Mouse (Mus musculus) embryonic facial prominence, embryonic 15.5 days (tissue): ENCODE data around the gene Hes7. TPM values are rescaled to one million over a fixed set of nuclear protein-coding genes. Genes with fewer than 3 reads are reported as not detected.

Experiments
- ATAC-seq: fragments of 200-750 bp; cut with Nextera tagmentation; 2 replicates; pipeline ENCODE4 v1.8.0; 2017; ENCODE audit warnings: low read depth, moderate TSS enrichment; ENCODE audit not compliant: insufficient number of reproducible peaks, low FRiP score, low TSS enrichment
- H3K27ac ChIP-seq: fragments of 300-500 bp; sonication (generic); replicated peaks from 2 replicates; pipeline ENCODE4 v1.5.1; 2015; ENCODE audit warnings: mild to moderate bottlenecking, inconsistent platforms
- H3K27me3 ChIP-seq: fragments of 300-500 bp; sonication (generic); 2 replicates; pipeline ENCODE4 v1.6.1; 2015; ENCODE audit warnings: inconsistent platforms
- H3K36me3 ChIP-seq: fragments of 300-500 bp; sonication (generic); 2 replicates; pipeline ENCODE4 v1.6.1; 2015; ENCODE audit warnings: mild to moderate bottlenecking, inconsistent platforms
- H3K4me1 ChIP-seq: fragments of 300-500 bp; sonication (generic); 2 replicates; pipeline ENCODE4 v1.6.1; 2015; ENCODE audit warnings: inconsistent platforms
- H3K4me2 ChIP-seq: fragments of 300-500 bp; sonication (generic); replicated peaks from 2 replicates; pipeline ENCODE4 v1.6.1; 2015; ENCODE audit warnings: mild to moderate bottlenecking, inconsistent platforms
- H3K4me3 ChIP-seq: fragments of 300-500 bp; sonication (generic); replicated peaks from 2 replicates; pipeline ENCODE4 v1.5.1; 2015; ENCODE audit warnings: mild to moderate bottlenecking, inconsistent platforms
- H3K9ac ChIP-seq: fragments of 300-500 bp; sonication (generic); 2 replicates; pipeline ENCODE4 v1.6.1; 2015; ENCODE audit warnings: inconsistent platforms
- H3K9me3 ChIP-seq: fragments of 300-500 bp; sonication (generic); replicated peaks from 2 replicates; pipeline ENCODE4 v1.6.1; 2016; ENCODE audit warnings: inconsistent platforms
- WGBS: fragments of 180-500 bp; shearing (Covaris S2); methylation state at CpG from one replicate; pipeline ENCODE4 v1.1.7; 2015; 5-methylcytosine and 5-hydroxymethylcytosine counted together
- polyA plus RNA-seq: library from polyadenylated mRNA; unstranded; fragments of >200 nt; fragmentation: Nextera tagmentation; extraction: Ambion mirVana; gene quantifications from 2 replicates; pipeline ENCODE4 v1.2.1, GENCODE M21; 2015

The Hes7 gene
- polyA plus RNA-seq, 1 experiment from 2014 or later, result 0.64 TPM

GRCm38 (mm10) chr11:69103531-69104435 is 16.4 kb upstream of the Hes7 start:
- Histone ChIP-seq H3K9ac (no peak overlapping the region), H3K36me3 (peaks cover 84% of the 10 kb centered on the region), H3K27me3 (no peaks in the 10 kb centered on the region), H3K4me1 (peaks cover 21% of the 10 kb centered on the region), H3K4me2 (no peak overlapping the region), H3K27ac (no peak overlapping the region), H3K4me3 (no peak overlapping the region), H3K9me3 (no peaks in the 10 kb centered on the region)
- WGBS, result 93% methylated on average over 15 of the region's 15 CpGs
- ATAC-seq, result no peak

DNA sequence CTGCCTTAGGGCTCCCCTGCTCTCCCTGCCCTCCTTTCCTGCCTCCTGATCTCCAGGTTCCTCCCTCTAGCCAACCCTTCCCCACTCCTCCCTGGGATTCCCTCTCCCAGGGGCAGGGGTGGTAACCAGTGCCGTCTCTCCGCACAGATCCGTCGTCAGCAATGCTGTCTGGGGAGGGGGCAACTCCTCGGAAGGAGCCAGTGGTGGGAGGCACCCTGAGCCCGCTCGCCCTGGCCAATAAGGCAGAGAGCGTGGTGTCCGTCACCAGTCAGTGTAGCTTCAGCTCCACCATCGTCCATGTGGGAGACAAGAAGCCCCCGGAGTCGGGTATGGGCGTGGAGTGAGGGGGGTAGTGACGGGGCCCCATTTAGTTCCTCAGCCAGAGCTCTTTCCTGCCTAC is 15.7 kb upstream of the Hes7 start:
- no peak overlapping the region for H3K27ac ChIP-seq
- H3K4me3 ChIP-seq, result no peak overlapping the region
- H3K27me3 ChIP-seq, result no peaks in the 10 kb centered on the region
- no peak for ATAC-seq
- peaks cover 22% of the 10 kb centered on the region for H3K4me1 ChIP-seq
- H3K9ac ChIP-seq, result no peak overlapping the region
- H3K4me2 ChIP-seq, result no peak overlapping the region
- 83% methylated on average over 14 of the region's 14 CpGs for whole genome bisulfite sequencing
- H3K36me3 ChIP-seq, result peaks cover 91% of the 10 kb centered on the region
- no peaks in the 10 kb centered on the region for H3K9me3 ChIP-seq

GRCm38 (mm10) chr11:69105227-69105626 is 15.0 kb upstream of the Hes7 start:
- no peak for ATAC-seq
- H3K36me3 ChIP-seq, result peaks cover 93% of the 10 kb centered on the region
- no peak overlapping the region for H3K9ac ChIP-seq
- peaks cover 17% of the 10 kb centered on the region for H3K4me1 ChIP-seq
- no peak overlapping the region for H3K27ac ChIP-seq
- 89% methylated on average over 6 of the region's 6 CpGs for WGBS
- no peak overlapping the region for H3K4me3 ChIP-seq
- H3K9me3 ChIP-seq, result no peaks in the 10 kb centered on the region
- no peaks in the 10 kb centered on the region for H3K27me3 ChIP-seq
- H3K4me2 ChIP-seq, result no peak overlapping the region

- Histone ChIP-seq H3K9ac (no peak overlapping the region), H3K4me3 (no peak overlapping the region), H3K4me1 (peaks cover 11% of the 10 kb centered on the region), H3K4me2 (no peak overlapping the region), H3K9me3 (no peaks in the 10 kb centered on the region), H3K27ac (no peak overlapping the region), H3K36me3 (peaks cover 88% of the 10 kb centered on the region), H3K27me3 (no peaks in the 10 kb centered on the region)
- WGBS, result 75% methylated on average over 2 of the region's 2 CpGs
- no peak for ATAC-seq
Measured at GRCm38 (mm10) chr11:69105796-69106195, 14.4 kb upstream of the Hes7 start.

- Histone ChIP-seq H3K27me3 (no peaks in the 10 kb centered on the region), H3K4me2 (no peak overlapping the region), H3K36me3 (peaks cover 83% of the 10 kb centered on the region), H3K9me3 (no peaks in the 10 kb centered on the region), H3K9ac (no peak overlapping the region), H3K27ac (no peak overlapping the region), H3K4me3 (no peak overlapping the region), H3K4me1 (peaks cover 9% of the 10 kb centered on the region)
- ATAC-seq, result no peak
- 88% methylated on average over 11 of the region's 11 CpGs for WGBS
Measured at GRCm38 (mm10) chr11:69106299-69106698, 13.9 kb upstream of the Hes7 start.

DNA sequence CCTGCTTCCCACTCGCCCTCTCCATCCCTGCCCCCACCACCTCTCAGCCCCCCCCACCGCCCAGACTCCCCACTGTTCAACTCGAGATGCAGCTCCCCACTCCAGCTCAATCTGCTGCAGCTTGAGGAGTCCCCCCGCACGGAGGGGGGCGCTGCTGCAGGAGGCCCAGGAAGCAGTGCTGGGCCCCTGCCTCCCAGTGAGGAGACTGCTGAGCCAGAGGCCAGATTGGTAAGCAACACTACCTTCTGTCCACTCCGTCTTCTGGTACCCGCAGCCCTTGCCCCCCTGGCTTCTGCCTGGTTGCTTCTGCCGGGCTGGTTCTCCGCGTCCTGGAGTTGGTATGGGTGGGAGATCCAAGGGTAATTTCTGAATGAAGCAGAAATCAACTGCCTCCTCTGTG is 13.4 kb upstream of the Hes7 start:
- Histone ChIP-seq H3K27me3 (no peaks in the 10 kb centered on the region), H3K36me3 (peaks cover 78% of the 10 kb centered on the region), H3K9me3 (no peaks in the 10 kb centered on the region), H3K27ac (no peak overlapping the region), H3K9ac (no peak overlapping the region), H3K4me1 (peaks cover 12% of the 10 kb centered on the region), H3K4me3 (no peak overlapping the region), H3K4me2 (no peak overlapping the region)
- 87% methylated on average over 11 of the region's 11 CpGs for WGBS
- no peak for ATAC-seq

GRCm38 (mm10) chr11:69107676-69108075 is 12.5 kb upstream of the Hes7 start:
- no peaks in the 10 kb centered on the region for H3K9me3 ChIP-seq
- no peak for ATAC-seq
- 89% methylated on average over 11 of the region's 11 CpGs for WGBS
- no peaks in the 10 kb centered on the region for H3K27me3 ChIP-seq
- H3K9ac ChIP-seq, result no peak overlapping the region
- peaks cover 70% of the 10 kb centered on the region for H3K36me3 ChIP-seq
- H3K4me3 ChIP-seq, result no peak overlapping the region
- H3K4me2 ChIP-seq, result no peak overlapping the region
- no peak overlapping the region for H3K27ac ChIP-seq
- peaks cover 12% of the 10 kb centered on the region for H3K4me1 ChIP-seq

DNA sequence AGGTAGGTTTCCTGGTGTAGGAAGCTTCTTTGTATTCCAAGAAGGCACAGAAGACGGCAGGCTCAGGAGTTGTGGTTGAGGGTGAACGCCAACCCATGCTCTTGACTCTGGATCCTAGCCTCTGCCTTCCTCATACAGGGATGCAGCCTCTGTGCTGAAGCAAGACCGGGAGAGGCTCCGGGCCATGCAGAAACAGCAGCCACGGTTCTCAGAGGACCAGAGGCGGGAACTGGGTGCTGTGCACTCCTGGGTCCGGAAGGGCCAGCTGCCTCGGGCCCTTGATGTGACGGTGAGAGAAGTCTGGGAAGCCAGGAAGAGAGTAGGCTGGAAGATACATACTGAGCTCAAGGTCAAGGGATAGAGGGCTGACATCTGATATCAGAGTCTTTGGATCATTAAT is 12.0 kb upstream of the Hes7 start:
- Histone ChIP-seq H3K4me2 (no peak overlapping the region), H3K27ac (no peak overlapping the region), H3K27me3 (no peaks in the 10 kb centered on the region), H3K36me3 (peaks cover 64% of the 10 kb centered on the region), H3K4me1 (peaks cover 12% of the 10 kb centered on the region), H3K9ac (no peak overlapping the region), H3K4me3 (no peak overlapping the region), H3K9me3 (no peaks in the 10 kb centered on the region)
- no peak for ATAC-seq
- WGBS, result 91% methylated on average over 9 of the region's 9 CpGs

DNA sequence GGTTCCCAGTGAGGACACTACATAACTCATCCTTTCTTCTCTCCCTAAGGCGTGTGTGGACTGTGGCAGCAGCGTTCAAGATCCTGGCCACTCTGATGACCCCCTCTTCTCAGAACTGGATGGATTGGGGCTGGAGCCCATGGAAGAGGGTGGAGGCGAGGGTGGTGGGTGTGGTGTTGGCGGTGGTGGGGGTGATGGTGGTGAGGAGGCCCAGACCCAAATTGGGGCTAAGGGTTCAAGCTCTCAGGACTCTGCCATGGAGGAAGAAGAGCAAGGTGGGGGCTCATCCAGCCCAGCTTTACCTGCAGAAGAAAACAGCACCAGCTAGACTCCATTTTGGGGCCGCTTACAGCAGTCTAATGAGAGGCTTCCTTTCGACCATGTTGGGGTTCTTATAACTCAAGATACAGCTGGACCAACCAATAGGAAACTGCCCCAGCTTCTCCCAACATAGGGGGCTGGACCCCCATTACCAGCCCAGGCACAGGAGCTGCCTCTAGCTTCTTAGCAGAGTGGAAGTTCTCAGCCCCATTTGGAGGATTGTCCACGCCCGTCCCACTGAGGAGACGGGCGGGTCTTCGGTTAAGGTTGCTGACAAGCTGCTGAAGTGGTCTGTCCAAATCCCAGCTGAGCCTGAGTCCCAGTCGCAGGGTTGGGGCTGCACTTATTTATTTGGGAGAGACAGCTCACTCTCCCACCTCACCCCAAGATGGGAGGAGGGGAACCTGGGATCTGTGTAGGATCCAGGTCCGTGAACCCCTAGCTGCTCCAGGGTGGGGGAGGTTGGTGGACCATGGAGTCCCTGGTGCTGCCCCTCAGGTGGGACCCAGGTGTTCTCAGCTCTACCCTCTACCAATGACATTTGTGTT is 10.9 kb upstream of the Hes7 start:
- Histone ChIP-seq H3K9me3 (no peaks in the 10 kb centered on the region), H3K9ac (no peak overlapping the region), H3K36me3 (peaks cover 54% of the 10 kb centered on the region), H3K27ac (0 out of 2 replicates have a peak overlapping the region, but pooled peaks have one; percentile 63), H3K27me3 (no peaks in the 10 kb centered on the region), H3K4me1 (peaks cover 12% of the 10 kb centered on the region), H3K4me2 (no peak overlapping the region), H3K4me3 (no peak overlapping the region; the same call in 1 of the 2 replicates)
- no peak for ATAC-seq
- 81% methylated on average over 13 of the region's 13 CpGs for WGBS

DNA sequence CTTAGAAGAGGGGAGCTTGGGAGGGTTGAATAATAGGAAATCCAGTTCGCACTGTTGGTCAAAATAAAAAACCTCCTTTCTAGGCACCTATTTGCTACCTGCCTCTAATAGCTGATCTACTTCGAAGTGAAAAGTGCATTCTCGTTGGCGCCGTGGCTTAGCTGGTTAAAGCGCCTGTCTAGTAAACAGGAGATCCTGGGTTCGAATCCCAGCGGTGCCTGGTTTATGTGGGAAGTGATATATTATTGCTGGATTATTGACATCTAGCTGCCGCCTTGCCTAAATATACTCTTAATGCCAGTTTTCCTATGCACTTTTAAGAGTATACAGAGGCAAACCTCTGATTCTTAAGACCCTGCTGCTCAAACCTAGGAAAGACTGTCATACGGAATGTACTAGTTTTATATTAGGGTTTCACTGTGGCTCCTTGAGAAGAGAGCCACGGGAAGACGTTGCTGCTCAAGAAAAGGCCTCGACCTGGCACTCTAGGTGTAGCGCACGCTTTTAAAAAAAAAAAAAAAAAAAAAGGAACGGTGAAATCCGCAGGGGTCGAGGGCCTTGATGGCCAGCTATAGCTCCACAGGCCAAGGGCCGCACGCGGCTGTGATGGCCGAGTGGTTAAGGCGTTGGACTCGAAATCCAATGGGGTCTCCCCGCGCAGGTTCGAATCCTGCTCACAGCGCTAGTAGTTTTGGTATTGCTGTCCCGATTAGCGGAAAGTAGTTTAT is 9.7 kb upstream of the Hes7 start:
- Histone ChIP-seq H3K4me1 (peaks cover 12% of the 10 kb centered on the region), H3K9ac (peak overlapping the region; percentile 26), H3K9me3 (no peaks in the 10 kb centered on the region), H3K27ac (peak overlapping the region; percentile 63), H3K36me3 (peaks cover 42% of the 10 kb centered on the region), H3K4me2 (peak overlapping the region; percentile 57), H3K27me3 (no peaks in the 10 kb centered on the region), H3K4me3 (peak overlapping the region; percentile 50)
- ATAC-seq, result peak; percentile 65; the same call in 1 of the 2 replicates
- WGBS, result under 1% methylated on average over 30 of the region's 30 CpGs
